Mouse (Mus musculus): ENCODE data around the gene Smad6.

DNA sequence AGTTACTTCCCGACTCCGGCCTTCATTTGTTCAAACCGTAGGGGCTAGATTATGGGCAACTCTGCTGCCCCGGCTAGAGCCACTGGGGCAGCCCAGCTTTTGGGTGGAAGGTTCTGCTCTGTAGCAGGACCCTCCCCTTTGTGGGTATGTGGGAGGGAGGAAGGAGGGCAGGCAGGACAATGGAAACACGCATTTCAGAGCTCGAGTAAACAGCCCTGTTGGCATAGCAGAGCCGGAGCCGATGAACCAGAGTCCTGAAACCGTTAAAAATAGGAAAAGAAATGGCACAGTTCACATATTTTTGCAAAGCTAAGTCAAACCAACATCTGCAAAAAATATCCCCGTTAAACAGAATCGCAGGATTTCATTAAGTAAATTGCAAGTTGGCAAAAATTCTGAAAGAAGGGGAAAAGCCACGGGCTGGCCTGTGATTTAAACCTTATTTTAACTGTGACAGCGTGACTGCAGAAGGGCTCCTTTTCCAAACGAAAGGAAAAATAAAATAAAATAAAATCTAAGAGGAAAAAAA is 48.1 kb downstream of the Smad6 start:
- no peak for TF ChIP-seq POLR2A (IDR thresholded peaks at IDR 0.05; ENCODE audit: borderline replicate concordance, insufficient read depth, low read length)
- TF ChIP-seq CTCF (IDR thresholded peaks at IDR 0.05; ENCODE audit: borderline replicate concordance, insufficient read depth, low read depth, low read length): no peak
